Mouse (Mus musculus): ENCODE measurements around the gene Kndc1. TPM values are rescaled to one million over a fixed set of nuclear protein-coding genes. Genes with fewer than 3 reads are reported as not detected.

Gene Kndc1
- polyA plus RNA-seq, 1 experiment: not detected

DNA sequence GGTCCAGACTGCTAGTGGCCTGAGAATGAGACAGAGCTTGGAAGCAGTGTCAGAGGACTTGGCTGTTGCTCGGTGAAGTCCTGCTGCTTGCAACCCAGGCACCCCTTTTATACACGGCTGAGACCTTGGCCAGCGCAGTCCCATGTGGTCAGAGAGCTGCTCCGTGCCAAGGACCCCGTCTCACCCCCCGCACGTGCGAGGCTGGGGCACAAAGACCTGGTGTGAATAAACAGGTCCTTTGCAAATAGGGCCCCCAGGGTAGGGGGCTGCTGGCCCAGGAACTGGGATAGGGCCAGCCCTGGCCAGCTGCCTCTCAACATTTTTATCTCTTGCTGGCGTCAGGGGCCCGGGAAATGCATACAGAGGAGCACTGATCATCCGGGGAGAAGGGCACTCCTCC lies 63.5 kb downstream of the Kndc1 start:
- TF ChIP-seq GATA1 (IDR thresholded peaks at IDR 0.05; ENCODE audit: low read length): no peak

DNA sequence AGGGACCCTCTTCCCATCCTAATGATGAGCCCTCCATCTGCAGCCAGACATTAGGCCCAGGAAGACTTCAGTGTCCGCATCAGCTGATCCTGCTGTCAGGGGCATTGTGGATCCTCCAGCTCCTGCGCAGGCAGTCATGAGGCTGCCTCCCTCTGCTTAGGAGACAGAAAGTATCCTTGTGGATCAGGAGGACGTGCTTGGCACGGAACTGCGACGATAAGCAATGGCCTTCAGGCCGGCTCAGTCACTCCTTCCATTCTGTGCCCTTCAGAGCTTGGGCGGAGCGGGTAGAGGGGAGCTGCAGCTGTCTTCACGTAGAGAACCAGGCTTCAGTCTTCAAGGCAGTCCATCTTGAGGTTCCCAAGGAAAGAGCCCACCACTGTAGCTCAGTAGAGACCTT lies 66.6 kb downstream of the Kndc1 start:
- no peak for TF ChIP-seq GATA1 (IDR thresholded peaks at IDR 0.05; ENCODE audit: low read length)

DNA sequence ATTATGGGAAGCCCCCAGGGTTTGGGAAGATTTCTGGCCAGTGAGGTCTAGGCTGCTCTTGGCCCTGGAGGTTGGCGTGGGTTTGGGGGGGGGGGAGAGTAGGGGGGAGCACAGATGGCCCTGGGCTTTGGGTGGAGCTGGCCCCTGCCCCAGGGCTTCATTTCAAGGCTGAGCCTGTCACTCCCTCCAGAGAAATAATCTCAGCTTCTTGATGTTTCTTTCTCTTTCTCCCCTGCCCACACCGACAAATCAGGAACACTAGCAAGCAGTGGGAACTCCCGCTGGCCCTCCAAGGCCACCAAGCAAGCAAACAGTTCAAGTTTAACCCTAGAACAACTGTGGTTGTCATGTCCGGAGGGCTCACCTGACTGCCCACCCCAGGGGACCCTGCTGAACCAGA lies 69.3 kb downstream of the Kndc1 start:
- TF ChIP-seq GATA1 (IDR thresholded peaks at IDR 0.05; ENCODE audit: low read length): no peak

DNA sequence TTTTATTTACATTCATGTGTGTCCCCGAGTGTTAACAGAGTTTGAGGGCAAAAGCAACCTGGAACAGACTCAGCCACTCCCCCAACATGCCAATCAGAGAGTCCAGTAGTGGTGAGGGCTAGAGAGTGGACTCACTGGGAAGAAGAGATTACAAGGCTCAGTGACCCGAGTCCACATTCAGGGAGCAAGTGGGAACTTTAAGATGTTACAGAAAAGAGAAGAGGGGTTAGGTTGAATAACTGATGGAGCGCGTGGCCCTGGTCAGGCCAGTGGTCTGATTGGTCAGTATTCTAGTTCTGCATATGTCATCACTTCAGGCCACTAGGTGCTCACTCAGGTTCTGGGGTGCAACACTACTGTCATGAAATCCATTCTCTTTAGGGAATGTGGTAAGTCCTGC lies 72.7 kb downstream of the Kndc1 start:
- TF ChIP-seq GATA1 (IDR thresholded peaks at IDR 0.05; ENCODE audit: low read length): no peak

DNA sequence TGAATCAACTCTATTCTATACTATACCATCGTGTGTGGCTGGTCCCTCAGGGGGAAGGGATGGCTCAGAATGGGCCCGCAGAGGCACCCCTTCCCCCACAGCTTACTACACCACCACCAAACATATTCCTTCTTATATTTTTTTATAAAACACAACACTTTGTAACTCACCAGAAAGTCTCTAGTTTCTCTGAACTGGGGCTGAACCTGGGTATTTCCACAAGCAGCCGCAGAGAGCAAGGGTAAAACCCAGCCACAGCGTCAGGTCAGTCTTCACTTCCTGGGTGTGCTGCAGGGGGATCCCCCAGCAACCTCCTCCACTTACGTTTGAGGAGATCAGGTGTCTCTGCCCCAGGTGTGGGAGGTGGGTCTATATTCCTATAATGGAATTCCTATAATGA lies 73.9 kb downstream of the Kndc1 start:
- no peak for TF ChIP-seq GATA1 (IDR thresholded peaks at IDR 0.05; ENCODE audit: low read length)

DNA sequence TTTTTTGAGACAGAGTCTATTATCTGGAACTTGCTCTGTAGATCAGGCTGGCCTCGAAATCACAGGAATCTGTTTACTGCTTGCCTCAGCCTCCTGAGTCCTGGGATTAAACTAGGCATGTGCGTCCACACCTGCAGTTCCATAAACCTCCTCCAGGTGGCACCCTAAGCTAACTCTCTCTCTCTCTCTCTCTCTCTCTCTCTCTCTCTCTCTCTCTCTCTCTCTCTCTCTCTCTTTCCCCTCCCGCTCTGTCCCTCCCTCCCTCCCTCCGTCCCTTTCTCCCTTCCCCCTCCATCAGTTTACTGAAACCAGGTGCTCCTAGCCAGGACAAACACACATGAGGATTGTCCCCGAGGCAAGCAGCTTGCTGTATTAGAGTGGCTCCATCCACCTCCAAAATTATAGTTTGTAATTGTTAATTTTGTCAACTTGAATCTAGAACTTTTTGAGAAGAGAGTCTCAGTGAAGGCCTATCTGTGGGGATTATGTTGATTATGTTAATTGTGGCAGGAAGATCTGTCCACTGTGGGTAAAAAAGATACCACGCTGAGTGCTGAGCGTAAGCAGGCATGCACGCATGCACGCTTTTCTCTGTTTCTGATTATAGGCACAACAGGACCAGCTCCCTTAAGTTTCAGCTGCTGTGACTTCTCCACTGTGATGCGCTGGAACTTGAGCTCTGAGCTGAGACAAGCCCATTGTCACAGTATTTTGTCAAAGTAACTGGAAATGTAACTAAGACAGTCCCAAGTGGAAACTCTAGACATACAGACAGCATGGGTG lies 75.0 kb downstream of the Kndc1 start:
- no peak for TF ChIP-seq GATA1 (IDR thresholded peaks at IDR 0.05; ENCODE audit: low read length)

DNA sequence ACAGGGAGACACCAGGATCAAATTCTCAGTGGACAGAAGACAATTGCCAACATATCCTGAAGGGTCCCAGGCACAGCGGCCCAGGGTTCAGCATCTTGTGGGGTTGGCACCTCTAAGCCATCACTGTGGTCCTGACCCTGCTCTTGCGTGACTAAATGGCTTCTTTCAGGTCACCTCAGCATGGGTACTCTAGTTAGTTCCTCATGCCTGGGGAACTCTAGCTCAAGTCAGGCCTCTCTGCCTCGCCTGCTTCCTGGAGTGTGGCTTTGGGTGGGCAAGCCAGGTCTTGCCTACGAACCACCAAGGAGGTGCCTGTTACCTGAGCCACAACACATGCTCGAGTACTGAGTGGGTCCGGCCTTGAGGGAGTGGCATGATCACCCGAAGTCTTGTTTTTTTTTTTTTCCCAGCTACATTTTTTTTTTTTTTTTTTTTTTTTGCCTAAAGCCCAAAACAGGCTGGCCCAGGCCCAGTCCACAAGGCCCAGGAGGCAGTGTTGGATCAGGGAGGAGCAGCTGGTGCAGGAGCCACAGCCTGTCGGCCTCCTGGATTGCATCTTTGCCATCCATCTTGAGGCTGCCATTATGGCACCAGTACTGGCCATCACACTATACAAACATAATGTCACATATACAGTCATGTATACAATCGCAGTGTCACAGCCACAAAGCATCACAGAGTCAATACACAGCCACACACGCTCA lies 75.9 kb downstream of the Kndc1 start:
- TF ChIP-seq GATA1 (IDR thresholded peaks at IDR 0.05; ENCODE audit: low read length): no peak

DNA sequence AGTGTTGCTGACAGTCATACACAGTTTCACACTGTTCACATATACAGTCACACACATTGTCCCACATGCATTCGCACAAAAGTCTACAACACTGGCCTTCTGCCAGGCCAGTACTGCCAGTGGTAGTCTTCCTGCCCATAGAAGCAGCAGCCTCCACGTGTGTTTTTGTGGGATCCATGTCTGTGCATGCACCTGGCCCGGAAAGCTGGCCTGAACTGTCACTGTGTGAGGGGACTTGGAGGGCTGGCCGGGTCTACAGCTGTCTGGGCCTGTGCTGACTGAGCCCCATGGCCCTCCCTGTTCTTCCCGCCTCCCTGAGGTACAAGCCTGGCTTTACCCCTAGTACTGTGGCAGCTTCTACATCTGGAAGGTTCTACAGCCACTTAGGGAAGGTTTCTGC lies 76.5 kb downstream of the Kndc1 start:
- no peak for TF ChIP-seq GATA1 (IDR thresholded peaks at IDR 0.05; ENCODE audit: low read length)

DNA sequence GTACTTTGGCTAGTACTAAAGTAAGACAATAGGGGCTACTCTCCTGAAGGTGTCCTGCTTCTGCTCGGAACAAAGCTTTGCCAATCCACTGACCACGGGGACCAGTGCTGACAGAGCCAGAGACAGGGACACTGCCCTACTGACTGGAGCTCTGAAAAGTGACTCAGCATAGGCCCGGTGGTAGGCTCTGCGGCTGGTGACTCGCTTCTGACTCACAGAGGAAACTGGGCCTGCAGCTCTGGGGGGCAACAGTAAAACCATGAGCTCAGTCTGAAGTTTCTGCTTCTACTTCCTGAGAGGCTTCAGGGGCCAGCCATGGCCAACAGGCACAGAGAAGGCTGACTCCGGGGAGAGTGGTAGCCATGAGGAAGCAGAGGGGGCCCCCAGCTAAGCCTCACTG lies 76.9 kb downstream of the Kndc1 start:
- no peak for TF ChIP-seq GATA1 (IDR thresholded peaks at IDR 0.05; ENCODE audit: low read length)

DNA sequence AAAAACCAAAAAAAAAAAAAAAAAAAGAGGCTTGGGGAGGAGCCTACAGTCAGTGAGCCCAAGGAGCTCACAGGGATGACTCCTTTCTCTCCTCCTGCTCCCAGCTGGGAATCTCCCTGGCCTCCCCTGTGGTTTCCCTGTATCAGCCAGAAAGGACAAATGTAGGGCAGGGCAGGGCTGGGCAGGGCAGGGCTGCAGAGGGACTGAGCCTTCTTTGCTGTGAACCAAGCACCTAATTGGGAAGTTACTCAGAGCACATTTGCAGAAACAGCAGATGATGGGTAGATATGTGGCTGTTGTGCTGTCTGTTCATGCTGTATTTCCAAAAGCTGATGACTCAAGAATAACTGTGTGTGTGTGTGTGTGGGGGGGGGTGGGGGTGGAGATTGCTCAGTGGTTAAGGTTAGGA lies 78.4 kb downstream of the Kndc1 start:
- no peak for TF ChIP-seq GATA1 (IDR thresholded peaks at IDR 0.05; ENCODE audit: low read length)

DNA sequence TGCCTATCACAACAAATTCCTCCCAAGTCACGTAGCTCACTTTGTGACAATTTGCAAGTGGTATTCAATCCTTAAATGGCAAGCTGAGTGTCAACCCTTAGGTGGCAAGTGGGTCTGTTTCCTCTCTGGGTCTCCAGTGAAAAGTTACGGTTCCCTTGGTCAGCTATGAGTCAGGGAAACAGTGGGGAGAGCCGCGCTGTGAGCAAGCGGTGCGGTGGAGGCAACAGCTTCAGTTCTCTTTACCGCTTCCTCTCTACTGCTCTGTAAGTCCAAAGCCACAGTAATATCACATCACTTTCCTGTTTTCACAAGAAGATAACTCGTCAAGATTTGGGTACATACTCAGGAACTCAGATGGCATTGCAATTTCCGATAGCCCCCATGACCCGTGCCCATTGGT lies 79.8 kb downstream of the Kndc1 start:
- TF ChIP-seq GATA1 (IDR thresholded peaks at IDR 0.05; ENCODE audit: low read length): no peak

DNA sequence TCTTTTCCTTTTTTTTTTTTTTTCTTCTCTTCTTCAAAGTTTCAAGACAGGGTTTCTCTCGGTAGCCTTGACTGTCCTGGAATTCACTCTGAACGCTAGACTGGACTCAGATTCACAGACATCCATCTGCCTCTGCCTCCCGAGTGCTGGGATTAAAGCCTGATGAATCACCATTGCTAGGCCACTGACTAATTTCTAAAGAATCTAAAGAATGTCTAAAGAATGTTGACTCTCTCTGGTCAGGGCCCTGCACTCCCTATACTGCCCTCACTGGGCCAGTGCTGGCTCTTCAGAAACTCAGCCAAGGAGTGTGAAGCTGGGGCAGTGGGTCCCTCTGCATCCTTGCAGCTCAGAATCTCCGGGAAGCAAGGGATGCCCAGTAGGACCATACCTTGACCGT lies 81.0 kb downstream of the Kndc1 start:
- no peak for TF ChIP-seq GATA1 (IDR thresholded peaks at IDR 0.05; ENCODE audit: low read length)

DNA sequence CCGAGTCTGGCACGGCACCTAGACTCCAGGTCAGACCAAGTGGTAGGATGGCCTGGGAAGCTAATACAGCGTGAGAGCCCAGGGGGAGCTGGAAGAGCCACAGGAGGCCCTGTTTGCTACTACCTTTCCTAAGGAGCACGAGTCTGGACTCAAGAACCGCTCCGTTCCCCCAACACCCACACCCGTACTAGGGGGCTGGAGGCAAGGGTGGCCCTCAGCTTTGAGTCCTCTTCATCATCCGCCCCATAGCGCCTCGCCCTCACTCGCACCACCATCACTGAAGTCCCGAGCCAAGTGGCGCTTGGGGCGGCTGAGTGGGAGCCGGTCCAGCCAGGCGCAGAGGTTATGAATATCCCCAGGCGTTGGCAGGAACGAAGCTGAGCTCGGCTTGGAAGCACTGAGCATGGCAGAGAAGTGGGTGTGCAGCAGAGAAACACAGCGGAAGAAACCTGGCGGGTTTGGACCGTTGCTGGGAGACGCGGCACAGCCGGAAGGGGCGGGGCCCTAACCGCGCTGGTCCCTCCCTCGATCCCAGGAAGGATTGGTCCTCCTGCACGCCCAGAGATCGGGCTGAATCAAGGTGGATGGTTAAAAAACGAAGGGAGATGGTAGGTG lies 83.9 kb downstream of the Kndc1 start, which contains the start of gene 6430531B16Rik:
6430531B16Rik (minus strand) TSS at position 478 of the 615 bp plus-strand sequence.
- no peak for TF ChIP-seq GATA1 (IDR thresholded peaks at IDR 0.05; ENCODE audit: low read length)

DNA sequence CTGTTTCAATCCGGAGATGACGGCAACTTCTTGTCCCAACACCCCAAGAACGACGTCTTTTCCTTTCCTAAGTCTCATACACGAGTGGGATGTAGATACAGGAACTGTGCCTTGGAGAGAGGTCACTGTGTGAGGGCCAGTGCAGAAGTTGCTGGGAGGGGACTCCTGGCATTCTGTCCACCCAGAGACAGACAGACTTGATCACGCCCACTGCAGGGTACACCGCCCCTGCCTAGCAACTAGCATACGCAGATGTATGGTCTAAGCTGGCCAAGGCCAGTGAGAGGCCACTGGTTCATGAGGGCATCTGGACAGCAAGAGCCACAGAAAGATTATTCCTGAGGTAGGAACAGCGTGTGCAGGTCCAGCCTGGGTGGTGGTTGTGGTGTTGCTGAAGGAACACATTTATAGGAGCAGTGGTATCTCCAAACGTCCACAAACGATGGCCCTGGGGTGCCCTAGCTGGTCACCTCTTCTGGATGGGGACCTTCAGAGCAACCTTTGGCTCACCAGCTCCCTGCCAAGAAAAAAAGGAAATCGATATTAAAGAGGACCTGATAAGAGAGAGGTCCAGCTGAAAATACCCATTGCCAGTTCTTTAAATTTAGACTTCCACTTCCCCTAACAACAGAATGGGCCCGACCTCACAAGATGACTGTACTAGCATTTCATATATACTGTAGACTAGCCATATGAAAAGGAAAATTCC lies 84.7 kb downstream of the Kndc1 start:
- TF ChIP-seq GATA1 (IDR thresholded peaks at IDR 0.05; ENCODE audit: low read length): no peak

DNA sequence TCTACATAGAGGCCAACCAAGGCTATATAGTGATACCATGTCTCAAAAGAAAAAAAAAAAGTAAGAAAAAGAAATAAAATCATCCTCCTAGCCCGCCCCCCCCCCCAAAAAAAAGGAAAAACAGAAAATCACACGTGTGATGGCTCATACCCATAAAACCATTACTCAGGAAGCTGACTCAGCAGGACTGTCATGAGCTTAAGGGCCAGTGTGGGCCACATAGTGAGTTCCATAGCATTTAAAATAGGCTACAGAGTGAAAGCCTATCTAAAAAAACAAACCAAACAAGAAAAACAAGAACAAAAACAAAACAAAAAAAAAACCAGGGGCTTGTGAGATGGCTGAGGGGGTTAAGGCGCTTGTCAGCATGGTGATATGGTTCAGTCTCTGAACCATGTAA lies 86.3 kb downstream of the Kndc1 start:
- TF ChIP-seq GATA1 (IDR thresholded peaks at IDR 0.05; ENCODE audit: low read length): no peak

DNA sequence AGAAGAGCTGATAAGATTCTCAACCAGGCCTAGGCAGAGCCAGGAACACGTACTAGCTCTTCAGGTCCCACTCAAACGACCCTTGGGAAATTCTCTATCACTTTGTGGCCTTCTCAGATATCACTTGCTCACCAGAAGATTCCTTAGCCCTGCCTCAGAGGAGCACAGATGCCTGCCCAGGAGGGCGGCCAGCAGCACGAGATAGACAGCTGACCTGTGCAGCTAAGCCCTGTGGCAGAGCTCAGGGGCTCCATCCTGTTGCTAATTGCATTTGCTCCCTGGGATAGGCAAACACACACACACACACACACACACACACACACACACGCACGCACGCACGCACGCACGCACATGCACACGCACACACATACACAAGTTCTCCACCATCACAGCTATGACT lies 87.6 kb downstream of the Kndc1 start:
- TF ChIP-seq GATA1 (IDR thresholded peaks at IDR 0.05; ENCODE audit: low read length): no peak
